Mouse (Mus musculus) embryonic facial prominence, embryonic 11.5 days (tissue): ENCODE results near the gene Ttc36. TPM values are rescaled to one million over a fixed set of nuclear protein-coding genes. Genes with fewer than 3 reads are reported as not detected.

Source experiments
- ATAC-seq: fragments of 200-750 bp; cut with Nextera tagmentation; replicated peaks from 2 replicates; pipeline ENCODE4 v1.8.0; 2017; ENCODE audit warnings: low read depth; ENCODE audit not compliant: insufficient number of reproducible peaks, low FRiP score, low TSS enrichment
- DNase-seq: peaks from one replicate; pipeline ENCODE4 v3.0.0-alpha.2; 2015; ENCODE audit warnings: low spot score
- H3K27ac ChIP-seq: fragments of 300-500 bp; sonication (generic); replicated peaks from 2 replicates; pipeline ENCODE4 v1.5.1; 2014; ENCODE audit warnings: mild to moderate bottlenecking, low read depth, low read length, control low read depth
- H3K27me3 ChIP-seq: fragments of 300-500 bp; sonication (generic); 2 replicates; pipeline ENCODE4 v1.6.1; 2014; ENCODE audit warnings: mild to moderate bottlenecking, low read length, moderate library complexity, mixed read lengths; ENCODE audit not compliant: control insufficient read depth, insufficient read depth
- H3K36me3 ChIP-seq: fragments of 300-500 bp; sonication (generic); replicated peaks from 2 replicates; pipeline ENCODE4 v1.6.1; 2014; ENCODE audit warnings: low read depth, mild to moderate bottlenecking, low read length, moderate library complexity, mixed read lengths; ENCODE audit not compliant: control insufficient read depth, insufficient read depth
- H3K4me1 ChIP-seq: fragments of 300-500 bp; sonication (generic); 2 replicates; pipeline ENCODE4 v1.6.1; 2014; ENCODE audit warnings: low read length, mixed read lengths; ENCODE audit not compliant: control insufficient read depth, insufficient read depth
- H3K4me2 ChIP-seq: fragments of 300-500 bp; sonication (generic); 2 replicates; pipeline ENCODE4 v1.6.1; 2014; ENCODE audit warnings: low read depth, mild to moderate bottlenecking, control low read depth, low read length, moderate library complexity
- H3K4me3 ChIP-seq: fragments of 300-500 bp; sonication (generic); 2 replicates; pipeline ENCODE4 v1.5.1; 2014; ENCODE audit warnings: low read depth, low read length, control low read depth
- H3K9ac ChIP-seq: fragments of 300-500 bp; sonication (generic); replicated peaks from 2 replicates; pipeline ENCODE4 v1.6.1; 2014; ENCODE audit warnings: mild to moderate bottlenecking, control low read depth, low read length
- H3K9me3 ChIP-seq: fragments of 300-500 bp; sonication (generic); replicated peaks from 2 replicates; pipeline ENCODE4 v1.6.1; 2016; ENCODE audit warnings: mild to moderate bottlenecking, low read length, inconsistent platforms, mixed read lengths; ENCODE audit not compliant: control insufficient read depth
- WGBS: fragments of 180-500 bp; shearing (Covaris S2); extraction: QIAGEN DNeasy Blood & Tissue Kit; methylation state at CpG from one replicate; pipeline ENCODE4 v1.1.7; 2014; 5-methylcytosine and 5-hydroxymethylcytosine counted together
- polyA plus RNA-seq: library from polyadenylated mRNA; unstranded; fragments of >200 nt; fragmentation: Nextera tagmentation; extraction: Ambion mirVana; gene quantifications from 2 replicates; pipeline ENCODE4 v1.2.1, GENCODE M21; 2014

Ttc36 gene
- polyA plus RNA-seq, 1 experiment from 2014 or later, result not detected

DNA sequence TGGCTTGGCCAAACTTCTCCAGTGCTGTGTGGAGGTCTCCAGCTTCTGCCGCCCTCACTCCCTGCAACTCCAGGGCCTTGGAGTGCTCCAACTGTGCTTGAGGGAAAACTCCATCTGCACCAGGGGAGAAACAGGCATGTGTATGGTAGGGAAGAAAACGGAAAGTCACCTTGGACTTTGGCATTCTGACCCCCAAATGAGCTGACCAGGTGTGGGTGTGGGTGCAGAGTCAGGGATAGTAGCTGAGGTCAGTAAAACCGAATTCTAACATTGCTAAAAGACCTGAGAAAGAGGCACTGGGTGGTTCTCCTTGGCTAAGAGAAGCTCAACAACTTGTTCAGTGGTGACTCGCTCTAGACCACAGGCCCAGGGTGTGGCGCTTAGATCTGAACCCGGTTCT lies 1.2 kb downstream of the Ttc36 start:
- ATAC-seq (no peak), DNase-seq (no peak)
- Histone ChIP-seq H3K4me2 (no peak overlapping the region), H3K9ac (no peak overlapping the region), H3K27me3 (peaks cover 3% of the 10 kb centered on the region; the same call in 1 of the 2 replicates), H3K9me3 (no peaks in the 10 kb centered on the region), H3K4me3 (no peak overlapping the region), H3K27ac (no peak overlapping the region), H3K36me3 (peaks cover 11% of the 10 kb centered on the region), H3K4me1 (no peaks in the 10 kb centered on the region)
- 80% methylated on average over 6 of the region's 6 CpGs for WGBS

DNA sequence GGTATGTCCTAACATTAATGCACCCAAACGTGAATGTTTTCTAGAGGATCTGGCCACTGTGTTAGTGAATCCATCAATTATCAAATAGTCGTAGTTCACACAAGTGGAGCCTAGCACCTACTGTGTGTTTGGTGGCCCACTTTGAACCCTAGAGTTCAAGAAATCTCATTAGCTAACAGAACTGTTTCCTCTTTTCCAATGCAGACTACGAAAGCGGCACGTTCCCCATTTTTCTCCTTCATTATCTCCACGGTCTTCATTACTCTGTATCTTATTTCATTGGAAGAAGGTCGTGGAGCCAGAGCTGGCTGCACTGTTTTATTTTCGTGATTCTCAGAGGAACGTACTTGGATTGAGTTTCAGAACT lies 2.9 kb downstream of the Ttc36 start:
- H3K27me3 ChIP-seq, result peaks cover 3% of the 10 kb centered on the region; the same call in 1 of the 2 replicates
- H3K4me1 ChIP-seq, result no peaks in the 10 kb centered on the region
- no peaks in the 10 kb centered on the region for H3K9me3 ChIP-seq
- H3K9ac ChIP-seq, result peak overlapping the region; percentile 67
- DNase-seq, result no peak
- no peak for ATAC-seq
- peak overlapping the region; percentile 96 for H3K4me2 ChIP-seq
- H3K27ac ChIP-seq, result no peak overlapping the region; the same call in 1 of the 2 replicates
- no peaks in the 10 kb centered on the region; the same call in 1 of the 2 replicates for H3K36me3 ChIP-seq
- H3K4me3 ChIP-seq, result peak overlapping the region; percentile 42
- 43% methylated on average over 9 of the region's 9 CpGs for WGBS

DNA sequence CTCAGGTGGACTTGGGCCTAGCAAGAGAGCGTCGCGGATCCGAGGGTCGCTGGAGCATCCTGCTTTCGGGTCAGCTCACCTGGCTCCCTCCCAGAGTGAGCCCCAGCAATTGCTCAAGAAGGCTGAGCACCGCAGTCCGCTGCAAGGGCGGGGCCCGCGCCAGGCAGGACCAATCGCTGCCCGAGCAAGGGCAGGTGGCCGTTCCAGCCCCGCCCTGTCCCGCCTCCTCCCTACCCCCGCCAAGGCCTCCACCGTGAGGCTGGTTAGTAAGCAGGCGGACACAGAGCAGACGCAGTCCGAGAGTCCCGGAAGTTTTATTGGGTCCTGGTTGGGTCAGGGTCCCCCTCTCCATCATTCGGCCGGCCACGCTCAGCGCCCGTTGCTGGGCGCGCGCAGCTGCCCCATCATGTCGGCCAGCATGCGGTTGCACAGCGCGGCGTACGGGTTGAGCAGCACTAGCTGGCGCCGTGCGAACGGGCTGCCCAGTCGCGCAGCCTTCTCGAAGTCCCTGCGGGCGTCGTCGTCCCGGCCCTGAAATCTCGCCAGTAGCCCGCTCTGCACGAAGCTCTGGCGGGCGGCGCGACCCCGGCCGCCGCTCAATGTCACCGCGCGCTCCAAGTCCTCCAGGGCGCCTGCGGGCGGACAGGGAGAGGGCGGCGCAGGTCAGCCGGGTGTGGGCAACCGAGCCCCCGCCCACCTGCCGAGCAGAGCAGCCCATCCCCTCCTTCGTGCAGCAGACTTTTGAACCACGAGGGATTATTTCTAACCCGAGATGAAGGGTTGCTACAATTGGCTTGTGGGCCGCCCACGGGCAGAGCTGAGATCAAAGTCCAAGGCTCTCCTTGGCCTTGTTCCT lies 3.5 kb downstream of the Ttc36 start, which contains the start of gene Tmem25:
Gene Tmem25, minus strand, starts transcription at position 206 of the 856 bp plus-strand sequence.
- H3K4me1 ChIP-seq, result no peaks in the 10 kb centered on the region
- DNase-seq (peak; percentile 85), ATAC-seq (peak; percentile 91)
- H3K36me3 ChIP-seq, result no peaks in the 10 kb centered on the region
- H3K27me3 ChIP-seq, result peaks cover 3% of the 10 kb centered on the region; the same call in 1 of the 2 replicates
- no peaks in the 10 kb centered on the region for H3K9me3 ChIP-seq
- H3K4me3 ChIP-seq, result peak within 1 kb of the TSS; percentile 42
- peak within 1 kb of the TSS; percentile 96 for H3K4me2 ChIP-seq
- WGBS, result under 1% methylated on average over 75 of the region's 75 CpGs
- H3K27ac ChIP-seq, result no peak within 1 kb of the TSS; the same call in 1 of the 2 replicates
- peak within 1 kb of the TSS; percentile 67 for H3K9ac ChIP-seq

DNA sequence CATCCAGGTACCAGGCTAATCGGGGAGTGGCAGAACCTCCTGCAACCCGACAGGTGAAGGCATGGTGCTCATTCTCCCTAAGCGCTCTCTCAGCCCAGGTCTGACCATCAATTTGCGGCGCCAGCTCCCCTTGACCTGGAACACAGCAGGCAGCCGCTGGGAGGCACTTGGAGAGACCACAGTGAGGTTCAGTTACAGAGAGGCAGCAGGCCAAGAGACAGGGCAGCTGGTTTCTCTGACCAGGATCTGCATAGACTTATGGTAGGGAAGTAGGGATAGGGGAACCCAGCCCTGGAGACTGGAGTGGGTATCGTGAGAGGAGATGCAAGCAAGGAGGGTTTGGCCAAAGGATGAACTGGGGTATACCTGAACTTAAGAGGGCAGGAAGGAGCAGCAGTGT lies 4.6 kb downstream of the Ttc36 start:
- Histone ChIP-seq H3K9ac (no peak overlapping the region), H3K4me3 (no peak overlapping the region; the same call in 1 of the 2 replicates), H3K4me1 (no peaks in the 10 kb centered on the region), H3K27me3 (peaks cover 3% of the 10 kb centered on the region; the same call in 1 of the 2 replicates), H3K27ac (no peak overlapping the region), H3K4me2 (no peak overlapping the region), H3K9me3 (no peaks in the 10 kb centered on the region), H3K36me3 (no peaks in the 10 kb centered on the region)
- no peak for DNase-seq
- 41% methylated on average over 7 of the region's 7 CpGs for WGBS
- no peak for ATAC-seq

DNA sequence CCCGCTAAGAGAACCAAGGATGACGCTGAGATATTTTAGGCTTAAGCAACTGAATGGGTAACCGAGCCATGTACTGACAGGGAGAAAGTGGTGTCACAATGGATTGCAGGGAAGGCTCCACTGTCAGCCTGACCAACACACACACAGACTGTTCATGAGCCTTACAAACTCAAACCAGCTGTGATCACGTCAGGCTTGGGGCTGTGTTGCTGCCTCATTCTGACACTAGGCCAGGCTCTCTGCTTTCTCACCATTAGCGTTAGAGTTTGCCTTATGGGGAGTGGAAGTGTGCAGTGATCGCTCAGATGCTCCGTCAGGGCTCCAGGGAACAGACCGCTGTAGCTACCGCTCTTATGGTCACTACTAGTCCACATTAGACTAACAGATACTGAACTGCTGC lies 10.0 kb downstream of the Ttc36 start:
- Histone ChIP-seq H3K4me3 (no peak overlapping the region), H3K4me2 (no peak overlapping the region), H3K27ac (no peak overlapping the region), H3K4me1 (no peaks in the 10 kb centered on the region), H3K9ac (no peak overlapping the region), H3K27me3 (peaks cover under 1% of the 10 kb centered on the region; the same call in 1 of the 2 replicates), H3K9me3 (no peaks in the 10 kb centered on the region), H3K36me3 (peaks cover 13% of the 10 kb centered on the region)
- DNase-seq (peak; percentile 47), ATAC-seq (no peak)
- WGBS, result 73% methylated on average over 9 of the region's 9 CpGs

DNA sequence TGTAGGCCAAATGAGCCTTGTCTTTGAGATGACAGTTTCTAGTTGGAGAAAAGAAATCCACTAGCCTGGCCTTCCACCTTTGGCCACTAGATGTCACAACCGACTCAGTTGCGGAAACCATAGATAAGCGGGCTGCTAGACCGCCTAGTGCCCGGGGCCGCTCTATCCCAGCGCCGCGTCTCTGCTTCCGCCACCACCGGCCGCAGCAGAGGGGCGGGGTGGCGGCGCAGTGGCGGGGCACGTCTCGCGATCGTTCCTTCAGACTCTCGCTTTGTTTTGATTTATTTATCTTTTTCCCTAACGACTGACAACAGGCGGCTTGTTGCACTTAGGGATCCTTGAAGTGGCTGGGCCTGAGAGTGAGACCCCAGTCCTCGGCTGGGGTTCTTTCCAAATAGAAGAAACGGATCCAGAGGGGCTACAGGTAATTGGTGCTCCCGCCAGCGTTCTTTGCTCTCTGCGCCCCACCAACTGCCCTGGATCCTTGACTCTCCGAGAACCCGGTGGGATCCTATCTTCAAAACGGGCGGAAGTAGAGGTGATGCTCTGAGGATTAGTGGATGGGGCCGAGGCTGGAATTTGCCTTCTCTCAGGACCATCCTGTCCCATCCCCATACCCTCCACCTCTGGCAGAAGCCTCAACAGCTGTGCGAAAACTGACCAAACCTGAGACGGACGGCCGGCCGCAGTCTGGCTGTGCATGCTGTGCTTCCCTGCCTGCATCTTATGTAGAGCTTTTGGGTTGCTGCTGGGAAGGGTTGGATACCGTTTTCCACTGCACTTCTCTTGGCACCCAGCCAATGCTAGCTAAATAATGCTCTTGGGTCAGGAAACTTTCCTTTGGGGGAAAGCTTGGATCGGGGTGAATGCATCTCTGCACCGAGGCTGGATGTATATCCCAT lies 29.9 kb downstream of the Ttc36 start:
- ATAC-seq (peak; percentile 99), DNase-seq (peak; percentile 97)
- Histone ChIP-seq H3K9me3 (no peaks in the 10 kb centered on the region), H3K4me2 (peak overlapping the region; percentile 74), H3K27ac (peak overlapping the region; percentile 52), H3K36me3 (no peaks in the 10 kb centered on the region), H3K4me3 (peak overlapping the region; percentile 67), H3K9ac (peak overlapping the region; percentile 83), H3K4me1 (no peaks in the 10 kb centered on the region), H3K27me3 (no peaks in the 10 kb centered on the region)
- under 1% methylated on average over 41 of the region's 41 CpGs for WGBS

DNA sequence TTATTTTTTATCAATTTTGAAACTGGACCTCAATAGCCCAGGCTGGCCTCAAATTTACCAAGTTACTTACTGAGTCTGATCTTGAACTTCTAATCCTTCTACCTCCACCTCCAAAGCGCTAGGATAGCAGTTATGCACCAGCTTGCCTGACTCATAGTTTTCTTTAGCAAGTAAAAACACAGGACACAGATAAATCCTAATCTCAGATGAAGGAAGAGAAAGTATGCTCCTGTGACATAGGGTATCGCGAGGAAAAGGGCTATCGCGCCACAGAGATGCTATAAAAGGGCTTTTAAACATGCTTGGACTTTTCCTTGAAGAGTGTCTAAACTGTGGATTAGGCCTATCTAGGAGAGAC lies 30.5 kb downstream of the Ttc36 start:
- Histone ChIP-seq H3K4me2 (no peak overlapping the region), H3K9ac (no peak overlapping the region), H3K4me3 (no peak overlapping the region), H3K9me3 (no peaks in the 10 kb centered on the region), H3K27me3 (no peaks in the 10 kb centered on the region), H3K27ac (no peak overlapping the region), H3K36me3 (no peaks in the 10 kb centered on the region), H3K4me1 (no peaks in the 10 kb centered on the region)
- no peak for DNase-seq
- WGBS, result 30% methylated on average over 5 of the region's 5 CpGs
- no peak for ATAC-seq
